Mouse (Mus musculus) MEL (cell line): ENCODE measurements around the gene Ctdspl. TPM values are rescaled to one million over a fixed set of nuclear protein-coding genes. Genes with fewer than 3 reads are reported as not detected.

Experiments
- DNase-seq: peaks from one replicate; pipeline ENCODE4 v3.0.0; 2011; ENCODE audit warnings: low read depth, low spot score
- H3K27ac ChIP-seq: 2 replicates; pipeline ENCODE4 v1.5.1; 2012; ENCODE audit warnings: low read depth, mild to moderate bottlenecking, control low read depth, low read length, moderate library complexity; ENCODE audit not compliant: control insufficient read depth
- H3K27me3 ChIP-seq, 2 experiments: fragments of 150-350 bp in 1 of 2; sonication (generic) in 1 of 2; 2 replicates each; pipeline ENCODE4 v1.6.1; 2012; ENCODE audit warnings: low read length in 2 of 2, mild to moderate bottlenecking in 2 of 2, improper control_type of control experiment in 1 of 2, moderate library complexity in 1 of 2; ENCODE audit not compliant: insufficient read depth in 2 of 2, control insufficient read depth in 1 of 2
- H3K36me3 ChIP-seq, 2 experiments: 2 replicates each; pipeline ENCODE4 v1.6.1; 2012 to 2014; ENCODE audit warnings: low read length in 2 of 2, improper control_type of control experiment in 1 of 2, inconsistent platforms in 1 of 2, mild to moderate bottlenecking in 1 of 2; ENCODE audit not compliant: insufficient read depth in 2 of 2, control insufficient read depth in 1 of 2
- H3K4me1 ChIP-seq, 2 experiments: fragments of 150-350 bp in 1 of 2; sonication (generic) in 1 of 2; 2 replicates each; pipeline ENCODE4 v1.6.1; 2012; ENCODE audit warnings: low read length in 2 of 2, improper control_type of control experiment in 1 of 2, mild to moderate bottlenecking in 1 of 2; ENCODE audit not compliant: insufficient read depth in 2 of 2, control insufficient read depth in 1 of 2
- H3K4me3 ChIP-seq, 2 experiments: fragments of 150-350 bp in 1 of 2; sonication (generic) in 1 of 2; 2 replicates each; pipeline ENCODE4 v1.5.1; 2012; ENCODE audit warnings: low read depth in 2 of 2, low read length in 2 of 2, mild to moderate bottlenecking in 2 of 2, moderate library complexity in 2 of 2, control low read depth in 1 of 2, improper control_type of control experiment in 1 of 2; ENCODE audit not compliant: control insufficient read depth in 1 of 2, insufficient read depth in 1 of 2
- H3K79me2 ChIP-seq: 2 replicates; pipeline ENCODE4 v1.6.1; 2012; ENCODE audit warnings: mild to moderate bottlenecking, low read length, moderate library complexity; ENCODE audit not compliant: control insufficient read depth, poor library complexity, insufficient read depth
- H3K9ac ChIP-seq: 2 replicates; pipeline ENCODE4 v1.6.1; 2012; ENCODE audit warnings: low read depth, mild to moderate bottlenecking, control low read depth, low read length, moderate library complexity; ENCODE audit not compliant: control insufficient read depth, poor library complexity, severe bottlenecking
- H3K9me3 ChIP-seq: fragments of 150-350 bp; sonication (generic); replicated peaks from 2 replicates; pipeline ENCODE4 v1.6.1; 2012; ENCODE audit warnings: mild to moderate bottlenecking, low read length, improper control_type of control experiment, moderate library complexity; ENCODE audit not compliant: insufficient read depth
- CHD2 ChIP-seq: IDR thresholded peaks from 2 replicates; pipeline ENCODE4 v1.6.1; 2011; ENCODE audit warnings: low read length, improper control_type of control experiment
- ELF1 ChIP-seq: IDR thresholded peaks from 2 replicates; pipeline ENCODE4 v1.6.1; 2014; ENCODE audit warnings: low read depth, mild to moderate bottlenecking, inconsistent platforms, low read length, improper control_type of control experiment, moderate library complexity
- EP300 ChIP-seq, 2 experiments: IDR thresholded peaks; 2 replicates each; pipeline ENCODE4 v1.6.1; 2011; ENCODE audit warnings: improper control_type of control experiment in 2 of 2, low read length in 2 of 2, low read depth in 1 of 2, mild to moderate bottlenecking in 1 of 2
- ETS1 ChIP-seq: IDR thresholded peaks from 2 replicates; pipeline ENCODE4 v1.6.1; 2012; ENCODE audit warnings: low read depth, mild to moderate bottlenecking, inconsistent platforms, low read length, improper control_type of control experiment, moderate library complexity
- GABPA ChIP-seq: IDR thresholded peaks from 2 replicates; pipeline ENCODE4 v1.6.1; 2012; ENCODE audit warnings: low read depth, mild to moderate bottlenecking, inconsistent platforms, low read length, improper control_type of control experiment, moderate library complexity
- HCFC1 ChIP-seq: IDR thresholded peaks from 2 replicates; pipeline ENCODE4 v1.6.1; 2012; ENCODE audit warnings: low read depth, mild to moderate bottlenecking, inconsistent platforms, low read length, improper control_type of control experiment, moderate library complexity
- KAT2A ChIP-seq: conservative IDR thresholded peaks from 2 replicates; pipeline ENCODE4 v1.6.1; 2012; ENCODE audit warnings: low read depth, low read length, improper control_type of control experiment, inconsistent platforms
- MAFK ChIP-seq: IDR thresholded peaks from 2 replicates; pipeline ENCODE4 v1.6.1; 2011; ENCODE audit warnings: low read depth, mild to moderate bottlenecking, low read length, improper control_type of control experiment, borderline replicate concordance
- MAZ ChIP-seq: IDR thresholded peaks from 2 replicates; pipeline ENCODE4 v1.6.1; 2012; ENCODE audit warnings: low read depth, mild to moderate bottlenecking, inconsistent platforms, low read length, improper control_type of control experiment
- MEF2A ChIP-seq: IDR thresholded peaks from 2 replicates; pipeline ENCODE4 v1.6.1; 2014; ENCODE audit warnings: low read depth, mild to moderate bottlenecking, inconsistent platforms, low read length, improper control_type of control experiment; ENCODE audit not compliant: poor library complexity, insufficient replicate concordance, severe bottlenecking; ENCODE audit errors: extremely low read depth
- MXI1 ChIP-seq: IDR thresholded peaks from 2 replicates; pipeline ENCODE4 v1.6.1; 2011; ENCODE audit warnings: mild to moderate bottlenecking, low read depth, low read length, improper control_type of control experiment
- MYB ChIP-seq: IDR thresholded peaks from 2 replicates; pipeline ENCODE4 v1.6.1; 2011; ENCODE audit warnings: mild to moderate bottlenecking, low read depth, low read length, improper control_type of control experiment
- MYC ChIP-seq: IDR thresholded peaks from 2 replicates; pipeline ENCODE4 v1.6.1; 2011; ENCODE audit warnings: low read depth, mild to moderate bottlenecking, low read length, improper control_type of control experiment, moderate library complexity
- POLR2A ChIP-seq, 2 experiments: IDR thresholded peaks; 2 replicates each; pipeline ENCODE4 v1.6.1; 2011 to 2012; ENCODE audit warnings: low read length in 2 of 2, mild to moderate bottlenecking in 2 of 2, control low read depth in 1 of 2, improper control_type of control experiment in 1 of 2, low read depth in 1 of 2, moderate library complexity in 1 of 2; ENCODE audit not compliant: control insufficient read depth in 1 of 2, insufficient read depth in 1 of 2, poor library complexity in 1 of 2
- POLR2AphosphoS2 ChIP-seq: IDR thresholded peaks from 2 replicates; pipeline ENCODE4 v1.6.1; 2011; ENCODE audit warnings: low read length, improper control_type of control experiment
- POLR2AphosphoS5 ChIP-seq: IDR thresholded peaks from 2 replicates; pipeline ENCODE4 v1.6.1; 2012; ENCODE audit warnings: low read depth, borderline replicate concordance, mild to moderate bottlenecking, inconsistent platforms, low read length, moderate library complexity, mixed read lengths
- RAD21 ChIP-seq: IDR thresholded peaks from 2 replicates; pipeline ENCODE4 v1.6.1; 2011; ENCODE audit warnings: mild to moderate bottlenecking, low read depth, low read length, improper control_type of control experiment
- SIN3A ChIP-seq: IDR thresholded peaks from 2 replicates; pipeline ENCODE4 v1.6.1; 2012; ENCODE audit warnings: low read length, improper control_type of control experiment, inconsistent platforms
- SMC3 ChIP-seq: IDR thresholded peaks from 2 replicates; pipeline ENCODE4 v1.6.1; 2011; ENCODE audit warnings: low read depth, low read length, improper control_type of control experiment
- TBP ChIP-seq: IDR thresholded peaks from 2 replicates; pipeline ENCODE4 v1.8.0; 2011; ENCODE audit warnings: low read depth, low read length, improper control_type of control experiment
- TCF12 ChIP-seq: IDR thresholded peaks from 2 replicates; pipeline ENCODE4 v1.6.1; 2014; ENCODE audit warnings: low read depth, mild to moderate bottlenecking, inconsistent platforms, low read length, improper control_type of control experiment, moderate library complexity
- USF2 ChIP-seq, 2 experiments: IDR thresholded peaks; 2 replicates each; pipeline ENCODE4 v1.6.1; 2011 to 2012; ENCODE audit warnings: improper control_type of control experiment in 2 of 2, low read length in 2 of 2, borderline replicate concordance in 1 of 2, inconsistent platforms in 1 of 2, low read depth in 1 of 2, mild to moderate bottlenecking in 1 of 2; ENCODE audit not compliant: insufficient read depth in 1 of 2
- ZC3H11A ChIP-seq: IDR thresholded peaks from 2 replicates; pipeline ENCODE4 v1.6.1; 2012; ENCODE audit warnings: low read depth, mild to moderate bottlenecking, inconsistent platforms, low read length, improper control_type of control experiment
- ZKSCAN1 ChIP-seq: IDR thresholded peaks from 2 replicates; pipeline ENCODE4 v1.6.1; 2012; ENCODE audit warnings: low read depth, mild to moderate bottlenecking, inconsistent platforms, low read length, improper control_type of control experiment, moderate library complexity
- ZMIZ1 ChIP-seq: IDR thresholded peaks from 2 replicates; pipeline ENCODE4 v1.6.1; 2012; ENCODE audit warnings: low read depth, mild to moderate bottlenecking, inconsistent platforms, low read length, improper control_type of control experiment, moderate library complexity
- ZNF384 ChIP-seq: IDR thresholded peaks from 2 replicates; pipeline ENCODE4 v1.6.1; 2012; ENCODE audit warnings: low read depth, mild to moderate bottlenecking, inconsistent platforms, low read length, improper control_type of control experiment
- polyA plus RNA-seq, 2 experiments: library from polyadenylated mRNA; stranded (reverse) in 1 of 2; unstranded in 1 of 2; fragments of >175 nt in 1 of 2; fragments of >200 nt in 1 of 2; gene quantifications; 2 replicates each; pipeline versions ENCODE4 v1.2.1 to v1.2.4; 2012; ENCODE audit warnings: low replicate concordance in 2 of 2, low read depth in 1 of 2; ENCODE audit not compliant: insufficient read length in 2 of 2, insufficient read depth in 1 of 2, missing spikeins in 1 of 2
- total RNA-seq: library from RNA; depleted of rRNA; stranded (reverse); fragments of 300-350 nt; gene quantifications from 2 replicates; pipeline ENCODE4 v1.2.3, GENCODE M21; 2012

Gene Ctdspl
- total and polyA plus RNA-seq, 3 experiments: 15.3 to 20.7 TPM; not detected in 1

DNA sequence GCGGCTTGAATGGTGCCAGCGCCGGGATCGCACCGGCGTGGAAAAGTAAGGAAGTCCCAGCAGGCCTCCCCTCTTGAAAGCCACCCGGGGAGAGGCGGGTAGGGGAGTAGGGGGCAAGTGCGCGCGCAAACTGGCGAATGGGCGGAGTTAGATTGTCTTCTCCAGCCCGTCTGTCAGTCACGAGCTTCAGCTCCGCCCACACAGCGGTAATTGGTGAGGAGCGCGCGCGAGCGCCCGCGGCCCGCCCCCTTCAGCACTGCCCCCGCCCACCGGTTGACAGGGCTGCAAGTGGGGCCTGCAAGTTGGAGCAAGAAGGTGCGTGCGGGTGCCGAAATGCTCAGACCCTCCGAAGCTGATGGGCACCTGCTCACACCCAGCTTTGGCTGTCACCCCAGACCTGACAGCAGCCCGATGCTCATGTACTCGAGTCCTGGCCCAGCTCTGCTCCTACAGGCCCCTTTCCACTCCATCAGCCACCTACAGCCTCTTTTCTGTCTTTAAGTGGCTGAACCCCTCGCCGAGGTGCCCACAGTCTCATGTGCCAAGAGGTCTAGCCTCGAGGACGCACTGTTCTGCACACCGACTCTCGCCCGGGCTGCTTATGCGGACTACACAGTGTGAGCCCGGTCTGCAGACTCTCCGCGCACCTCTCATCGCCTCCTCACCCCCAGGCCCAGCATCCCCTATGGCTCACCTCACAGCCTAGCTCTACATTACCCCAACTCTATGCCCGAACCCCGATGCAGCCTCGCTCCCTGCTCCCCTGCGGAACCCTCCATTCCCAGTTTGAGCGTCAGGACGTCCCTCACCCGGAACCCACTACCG lies 755 bp upstream of the Ctdspl start (continued):
- peak; percentile 84 for TF ChIP-seq MXI1
- TF ChIP-seq MAZ: no peak; the same call in 1 of the 2 replicates
- no peak for TF ChIP-seq MEF2A
- TF ChIP-seq GABPA: no peak
- no peak for TF ChIP-seq KAT2A
- no peak for TF ChIP-seq MYB
- no peak for TF ChIP-seq MAFK
- no peak; the same call in 1 of the 2 replicates for TF ChIP-seq MYC
- no peak for TF ChIP-seq ZNF384
- no peak for TF ChIP-seq ELF1
- TF ChIP-seq ETS1: no peak
- no peak for TF ChIP-seq SMC3
- no peak for TF ChIP-seq ZC3H11A
- TF ChIP-seq, all 39 proteins: peak for 13

DNA sequence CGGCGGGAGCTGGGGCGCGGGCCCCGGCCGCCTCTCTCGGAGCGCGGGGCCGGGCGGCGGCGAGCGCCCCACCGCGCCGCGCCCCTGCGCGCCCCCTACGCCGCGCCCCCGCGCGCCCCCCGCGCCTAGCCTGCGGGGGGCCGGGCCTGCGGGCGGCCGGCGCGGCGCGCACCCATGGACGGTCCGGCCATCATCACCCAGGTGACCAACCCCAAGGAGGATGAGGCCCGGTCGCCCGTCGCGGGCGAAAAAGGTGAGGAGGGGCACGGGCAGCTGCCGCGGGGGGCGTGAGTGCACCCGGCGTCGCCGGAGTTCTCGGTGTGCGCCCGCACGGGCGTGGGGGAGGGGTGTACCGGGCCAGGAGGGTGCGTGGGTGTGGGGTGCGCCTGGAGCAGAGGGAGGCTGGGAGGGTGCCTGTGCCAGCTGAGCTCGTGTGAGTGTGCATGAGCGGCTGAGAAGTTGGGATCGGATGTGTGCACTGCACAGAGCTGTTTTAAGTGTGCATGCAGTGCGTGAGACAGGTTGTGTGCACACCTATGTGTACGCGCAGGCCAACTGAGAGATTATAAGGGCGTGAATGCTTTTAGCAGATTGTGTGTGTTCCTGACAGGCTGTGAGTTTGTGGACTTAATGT lies 552 bp downstream of the Ctdspl start:
- Histone ChIP-seq H3K4me3 (peak overlapping the region; percentile 64 to 71), H3K9ac (peak overlapping the region; percentile 81), H3K4me1 (peaks cover 0 to 23% of the 10 kb centered on the region in 2 experiments; a peak in 3 of 4 replicates), H3K27ac (no peak overlapping the region; the same call in 1 of the 2 replicates), H3K9me3 (no peaks in the 10 kb centered on the region), H3K36me3 (peaks cover 0 to 2% of the 10 kb centered on the region in 2 experiments; a peak in 2 of 4 replicates), H3K79me2 (peaks cover 18% of the 10 kb centered on the region), H3K27me3 (no peaks in the 10 kb centered on the region)
- TF ChIP-seq ZKSCAN1 (no peak), MXI1 (peak; percentile 54; the same call in 1 of the 2 replicates), ZMIZ1 (no peak), SIN3A (peak; percentile 37; the same call in 1 of the 2 replicates), MEF2A (no peak)
- DNase-seq: peak; percentile 63

DNA sequence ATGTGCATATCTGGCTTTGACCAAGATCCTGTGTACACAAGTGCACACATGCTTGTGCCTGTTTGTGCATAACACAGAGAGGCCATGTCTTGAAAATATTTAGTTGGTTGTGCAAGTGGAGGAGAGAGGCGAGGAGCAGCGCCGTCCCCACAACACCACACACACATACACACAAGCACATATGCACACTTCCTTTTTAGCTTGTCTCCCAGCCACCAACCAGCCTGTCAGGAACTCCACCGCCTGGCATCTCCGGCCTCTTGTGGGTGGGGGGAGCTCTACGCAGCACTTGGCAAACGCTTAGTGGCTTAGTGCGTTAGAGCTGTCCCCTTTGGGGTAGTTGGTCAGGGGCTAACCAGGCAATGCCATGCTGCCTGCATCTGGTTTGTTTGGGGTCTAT lies 1.2 kb downstream of the Ctdspl start:
- Histone ChIP-seq H3K36me3 (peaks cover 0 to 2% of the 10 kb centered on the region in 2 experiments; a peak in 1 of 4 replicates), H3K79me2 (peaks cover 18% of the 10 kb centered on the region), H3K4me3 (peak overlapping the region; percentile 64 to 71), H3K4me1 (peaks cover 0 to 18% of the 10 kb centered on the region in 2 experiments; a peak in 3 of 4 replicates), H3K27ac (no peak overlapping the region), H3K27me3 (no peaks in the 10 kb centered on the region), H3K9ac (peak overlapping the region; percentile 80), H3K9me3 (no peaks in the 10 kb centered on the region)
- no peak for DNase-seq
- no peak for TF ChIP-seq ZMIZ1
- no peak for TF ChIP-seq USF2 (IDR thresholded peaks at IDR 0.05; ENCODE audit: borderline replicate concordance in 1 of 2, insufficient read depth in 1 of 2, low read depth in 1 of 2, low read length in 2 of 2)
- no peak for TF ChIP-seq ZNF384
- TF ChIP-seq MYC: no peak
- no peak for TF ChIP-seq MYB
- no peak for TF ChIP-seq MXI1
- TF ChIP-seq SMC3: no peak
- TF ChIP-seq POLR2AphosphoS2: no peak
- TF ChIP-seq EP300 (IDR thresholded peaks at IDR 0.05; ENCODE audit: low read depth in 1 of 2, low read length in 2 of 2): no peak
- TF ChIP-seq TBP: no peak
- no peak for TF ChIP-seq CHD2
- TF ChIP-seq POLR2AphosphoS5: no peak
- no peak for TF ChIP-seq HCFC1
- no peak for TF ChIP-seq RAD21
- no peak for TF ChIP-seq MEF2A
- TF ChIP-seq TCF12: no peak
- TF ChIP-seq MAZ: no peak
- TF ChIP-seq POLR2A (IDR thresholded peaks at IDR 0.05; ENCODE audit: control insufficient read depth in 1 of 2, insufficient read depth in 1 of 2, low read depth in 1 of 2, low read length in 2 of 2, poor library complexity in 1 of 2): no peak
